Mouse (Mus musculus): ENCODE results near the gene Xpo4. TPM values are rescaled to one million over a fixed set of nuclear protein-coding genes. Genes with fewer than 3 reads are reported as not detected.
A peak's percentile ranks its signal among the peaks of the same experiment; 100 is the strongest.

The Xpo4 gene
- polyA plus RNA-seq, 1 experiment from 2014 or later = 20.4 TPM

DNA sequence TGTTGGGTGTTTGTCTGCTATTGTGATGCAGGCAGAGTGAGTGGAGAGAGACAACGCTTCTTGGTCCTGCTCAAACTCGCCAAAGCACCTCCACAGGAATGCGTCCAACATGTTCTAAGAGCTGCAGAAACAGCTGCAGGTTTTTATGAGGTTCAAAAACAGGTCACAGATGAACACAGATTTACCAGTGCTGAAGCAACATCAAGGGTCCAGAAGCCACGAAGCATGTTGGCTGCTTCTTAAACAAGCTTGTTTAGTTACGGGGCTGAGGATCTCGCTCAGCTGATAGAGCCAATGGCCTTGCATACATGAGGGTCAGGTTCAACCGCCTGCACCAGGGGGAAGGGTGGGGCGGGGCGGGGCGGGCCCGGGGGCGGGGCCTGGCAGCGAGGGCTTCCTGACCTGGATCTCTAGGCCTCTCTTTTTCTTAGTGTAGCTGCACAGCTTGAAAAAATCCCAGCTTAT is 118.6 kb downstream of the Xpo4 start:
- Histone ChIP-seq H3K27ac (peak overlapping the region; percentile 78), H3K4me2 (peak overlapping the region; percentile 11; the same call in 1 of the 2 replicates), H3K9me3 (no peaks in the 10 kb centered on the region), H3K27me3 (replicated peaks) (no peaks in the 10 kb centered on the region), H3K4me3 (replicated peaks) (no peak overlapping the region), H3K4me1 (peaks cover 10% of the 10 kb centered on the region), H3K36me3 (0 out of 2 replicates have a peak, but pooled peaks cover 3% of the 10 kb centered on the region), H3K9ac (no peak overlapping the region)
- 12% methylated on average over 13 of the region's 13 CpGs for WGBS
- ATAC-seq (ENCODE audit: insufficient read depth, low FRiP score, low read depth) = peak; percentile 77; the same call in 1 of the 2 replicates

DNA sequence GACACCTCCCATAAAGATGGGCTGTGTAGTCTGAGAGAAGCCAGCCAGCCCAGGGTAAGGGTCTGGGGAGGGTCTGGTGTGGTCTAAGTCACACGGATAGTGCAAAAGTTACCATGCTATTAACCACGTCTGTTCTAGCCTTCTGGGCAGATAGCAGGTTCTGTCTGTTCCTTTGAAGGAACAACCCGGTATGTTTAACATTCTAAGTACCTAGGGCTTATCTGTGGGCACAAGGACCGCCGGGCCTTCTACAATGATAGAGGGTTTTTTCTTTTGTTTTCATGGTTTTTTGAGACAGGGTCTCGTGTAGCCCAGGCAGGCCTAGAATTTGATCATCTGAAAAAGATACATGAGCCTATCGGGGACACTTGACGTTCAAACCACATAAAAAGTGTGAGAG is 119.1 kb downstream of the Xpo4 start:
- Histone ChIP-seq H3K36me3 (0 out of 2 replicates have a peak, but pooled peaks cover 3% of the 10 kb centered on the region), H3K9me3 (no peaks in the 10 kb centered on the region), H3K9ac (no peak overlapping the region), H3K27ac (peak overlapping the region; percentile 78), H3K4me3 (replicated peaks) (no peak overlapping the region), H3K27me3 (replicated peaks) (no peaks in the 10 kb centered on the region), H3K4me1 (peaks cover 10% of the 10 kb centered on the region), H3K4me2 (no peak overlapping the region)
- ATAC-seq (ENCODE audit: insufficient read depth, low FRiP score, low read depth) = no peak
- WGBS = 73% methylated on average over 8 of the region's 8 CpGs

DNA sequence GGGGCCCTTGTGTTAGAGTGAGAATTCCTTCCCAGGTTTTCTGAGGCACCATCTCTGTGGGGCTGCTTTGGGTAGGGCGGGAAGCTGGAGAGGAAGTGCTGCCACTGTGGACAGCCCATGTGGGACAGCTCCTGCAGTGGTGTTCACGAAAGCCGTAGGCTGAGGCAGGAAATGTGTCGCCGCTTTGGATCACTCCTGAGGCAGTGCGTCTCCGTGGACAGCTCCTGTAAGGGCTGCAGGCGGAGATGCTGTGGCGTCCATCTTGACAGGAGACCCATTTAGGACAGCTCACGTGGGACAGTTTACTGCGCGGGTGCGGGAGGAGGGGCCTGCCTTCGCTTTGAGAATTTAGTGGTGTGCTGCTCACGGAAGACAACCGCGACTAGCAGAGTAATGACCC is 119.7 kb downstream of the Xpo4 start:
- H3K9me3 ChIP-seq = no peaks in the 10 kb centered on the region
- H3K9ac ChIP-seq = no peak overlapping the region
- 86% methylated on average over 17 of the region's 17 CpGs for WGBS
- ATAC-seq (ENCODE audit: insufficient read depth, low FRiP score, low read depth) = no peak
- no peak overlapping the region for H3K4me2 ChIP-seq
- no peaks in the 10 kb centered on the region for H3K27me3 ChIP-seq (replicated peaks)
- H3K4me1 ChIP-seq = peaks cover 10% of the 10 kb centered on the region
- H3K27ac ChIP-seq = no peak overlapping the region
- 0 out of 2 replicates have a peak, but pooled peaks cover 3% of the 10 kb centered on the region for H3K36me3 ChIP-seq
- no peak overlapping the region for H3K4me3 ChIP-seq (replicated peaks)

DNA sequence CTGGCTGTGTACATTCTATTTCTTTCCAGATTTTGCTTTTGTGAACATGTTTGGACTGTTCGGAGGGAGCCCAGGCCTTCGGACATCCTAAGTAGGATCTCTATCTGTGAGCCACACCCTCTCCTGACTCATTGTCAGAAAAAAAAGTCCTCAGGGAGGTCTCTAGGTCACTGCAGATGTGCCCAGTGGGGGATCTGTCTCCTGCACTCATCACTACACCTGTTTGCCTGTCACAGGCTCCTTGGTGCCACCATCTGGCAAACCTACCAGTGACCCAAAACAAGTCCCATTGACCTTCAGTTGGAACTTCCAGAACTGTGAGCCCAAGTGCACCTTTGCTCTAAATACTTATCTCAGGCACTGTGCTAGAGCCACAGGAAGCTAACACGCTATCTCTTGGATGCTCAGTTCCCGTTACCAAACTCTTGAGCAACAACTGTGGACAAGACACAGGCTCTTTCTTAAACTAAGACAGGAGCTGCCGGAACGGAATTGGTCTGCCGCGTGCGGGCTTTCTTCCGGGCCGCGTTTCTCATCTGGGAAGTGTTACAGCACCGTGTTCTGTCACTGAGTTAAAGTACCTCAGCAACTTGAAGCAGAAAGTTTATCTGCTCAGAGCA is 121.7 kb downstream of the Xpo4 start:
- Histone ChIP-seq H3K4me3 (replicated peaks) (no peak overlapping the region), H3K9me3 (no peaks in the 10 kb centered on the region), H3K4me1 (peaks cover 10% of the 10 kb centered on the region), H3K27ac (no peak overlapping the region), H3K36me3 (no peaks in the 10 kb centered on the region), H3K9ac (no peak overlapping the region), H3K4me2 (no peak overlapping the region), H3K27me3 (replicated peaks) (no peaks in the 10 kb centered on the region)
- ATAC-seq (ENCODE audit: insufficient read depth, low FRiP score, low read depth) = no peak
- 86% methylated on average over 13 of the region's 13 CpGs for WGBS

DNA sequence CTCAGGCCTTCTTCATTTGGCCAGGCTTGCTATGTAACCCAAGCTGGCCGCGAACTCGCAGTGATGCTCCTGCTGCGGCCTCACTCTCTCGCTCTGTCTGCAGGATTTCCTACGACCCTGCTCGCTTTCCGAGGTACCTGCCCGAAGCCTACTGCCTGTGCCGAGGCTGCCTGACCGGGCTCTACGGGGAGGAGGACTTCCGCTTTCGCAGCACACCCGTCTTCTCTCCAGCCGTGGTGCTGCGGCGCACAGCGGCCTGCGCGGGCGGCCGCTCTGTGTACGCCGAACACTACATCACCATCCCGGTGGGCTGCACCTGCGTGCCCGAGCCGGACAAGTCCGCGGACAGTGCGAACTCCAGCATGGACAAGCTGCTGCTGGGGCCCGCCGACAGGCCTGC is 123.0 kb downstream of the Xpo4 start:
- Histone ChIP-seq H3K27me3 (replicated peaks) (no peaks in the 10 kb centered on the region), H3K27ac (no peak overlapping the region), H3K4me3 (replicated peaks) (no peak overlapping the region), H3K4me1 (peaks cover 20% of the 10 kb centered on the region), H3K9me3 (no peaks in the 10 kb centered on the region), H3K4me2 (no peak overlapping the region), H3K9ac (no peak overlapping the region), H3K36me3 (no peaks in the 10 kb centered on the region)
- ATAC-seq (ENCODE audit: insufficient read depth, low FRiP score, low read depth) = no peak; the same call in 1 of the 2 replicates
- 72% methylated on average over 34 of the region's 34 CpGs for WGBS

DNA sequence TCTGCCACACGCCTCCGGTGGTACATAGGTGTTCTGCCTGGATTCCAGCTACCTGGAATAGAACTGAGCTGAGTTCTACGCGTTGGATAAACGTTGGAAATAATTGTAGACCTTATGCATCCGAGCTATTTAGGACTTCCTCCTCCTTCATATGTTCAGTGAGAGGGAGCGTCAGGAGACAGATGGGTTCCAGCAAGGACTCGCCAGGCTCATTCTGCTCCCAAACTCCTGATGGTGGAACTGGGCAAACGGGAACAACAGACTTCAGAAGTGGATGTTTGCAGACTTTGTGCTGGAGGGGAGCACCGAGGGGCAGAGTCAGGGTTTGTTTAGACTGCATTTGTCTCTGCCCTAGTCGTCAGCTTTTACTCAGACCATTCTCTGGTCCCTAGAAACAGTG is 124.5 kb downstream of the Xpo4 start:
- Histone ChIP-seq H3K4me3 (replicated peaks) (no peak overlapping the region), H3K36me3 (no peaks in the 10 kb centered on the region), H3K9ac (no peak overlapping the region), H3K4me1 (peaks cover 13% of the 10 kb centered on the region; the same call in 1 of the 2 replicates), H3K27ac (no peak overlapping the region), H3K9me3 (no peaks in the 10 kb centered on the region), H3K27me3 (replicated peaks) (no peaks in the 10 kb centered on the region), H3K4me2 (no peak overlapping the region)
- 67% methylated on average over 11 of the region's 11 CpGs for WGBS
- no peak for ATAC-seq (ENCODE audit: insufficient read depth, low FRiP score, low read depth)

DNA sequence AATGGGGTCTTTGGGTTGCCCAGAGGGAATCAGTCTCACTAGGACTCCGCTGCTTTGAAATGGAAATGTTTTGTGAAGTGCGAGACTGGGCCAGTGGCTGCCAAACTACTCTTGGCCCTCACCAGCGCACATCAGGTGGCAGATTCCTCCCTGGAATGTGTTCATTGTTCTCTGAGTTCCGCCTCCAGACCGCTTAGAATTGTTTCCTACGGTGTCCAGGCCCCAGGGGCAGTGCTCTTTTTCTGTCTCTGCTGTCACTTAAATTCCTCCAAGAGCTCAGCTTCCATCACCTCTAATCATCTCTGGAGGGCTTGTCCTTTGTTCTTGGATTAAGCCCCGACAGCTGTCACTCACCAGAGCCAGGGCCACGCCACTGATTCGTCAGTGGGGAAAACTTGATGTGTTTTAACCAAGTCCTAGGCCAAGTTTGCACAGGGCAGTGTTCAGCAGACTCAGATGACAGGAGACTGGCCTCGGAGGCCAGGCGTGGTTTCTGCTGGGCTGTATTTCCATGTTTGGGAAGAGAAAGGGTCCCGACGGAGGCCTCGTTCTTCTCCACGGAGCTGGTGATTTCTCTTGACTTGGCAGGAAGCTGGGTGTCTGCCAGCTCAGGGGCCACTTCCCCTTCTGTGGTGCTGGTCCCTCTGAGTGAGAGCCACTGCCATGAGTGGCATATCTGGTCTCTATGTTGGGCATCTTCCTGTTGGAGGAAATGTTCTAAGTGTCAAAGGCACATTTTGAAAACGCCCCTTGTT is 127.8 kb downstream of the Xpo4 start:
- Histone ChIP-seq H3K9me3 (no peaks in the 10 kb centered on the region), H3K4me2 (no peak overlapping the region; the same call in 1 of the 2 replicates), H3K9ac (no peak overlapping the region), H3K4me1 (peaks cover 23% of the 10 kb centered on the region), H3K27ac (peak overlapping the region; percentile 45), H3K4me3 (replicated peaks) (no peak overlapping the region), H3K27me3 (replicated peaks) (no peaks in the 10 kb centered on the region), H3K36me3 (no peaks in the 10 kb centered on the region)
- WGBS = 26% methylated on average over 16 of the region's 16 CpGs
- ATAC-seq (ENCODE audit: insufficient read depth, low FRiP score, low read depth) = no peak

DNA sequence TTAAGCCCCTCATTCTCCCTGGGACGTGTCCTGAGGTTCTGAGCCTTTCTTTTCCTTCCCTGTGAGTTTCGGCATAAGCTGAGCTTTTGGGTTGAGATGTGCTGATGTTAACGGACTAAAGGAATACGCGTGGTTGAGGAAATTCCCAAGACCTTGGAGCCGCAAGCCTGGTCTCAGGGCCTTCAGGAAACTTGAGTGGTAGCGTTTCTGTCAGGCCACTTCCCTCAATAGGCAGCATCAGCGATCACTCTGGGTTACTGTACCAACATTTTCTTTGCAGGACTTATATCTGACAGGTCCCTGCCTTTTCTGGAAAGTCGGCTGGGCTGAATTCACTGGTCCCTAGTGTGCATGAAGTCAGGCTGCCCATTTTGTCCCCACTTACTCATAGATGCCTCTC is 128.4 kb downstream of the Xpo4 start:
- H3K9me3 ChIP-seq = no peaks in the 10 kb centered on the region
- WGBS = 72% methylated on average over 9 of the region's 9 CpGs
- H3K9ac ChIP-seq = no peak overlapping the region
- peaks cover 23% of the 10 kb centered on the region for H3K4me1 ChIP-seq
- H3K36me3 ChIP-seq = no peaks in the 10 kb centered on the region
- no peak for ATAC-seq (ENCODE audit: insufficient read depth, low FRiP score, low read depth)
- H3K27me3 ChIP-seq (replicated peaks) = no peaks in the 10 kb centered on the region
- H3K4me3 ChIP-seq (replicated peaks) = no peak overlapping the region
- H3K4me2 ChIP-seq = no peak overlapping the region
- H3K27ac ChIP-seq = peak overlapping the region; percentile 45

DNA sequence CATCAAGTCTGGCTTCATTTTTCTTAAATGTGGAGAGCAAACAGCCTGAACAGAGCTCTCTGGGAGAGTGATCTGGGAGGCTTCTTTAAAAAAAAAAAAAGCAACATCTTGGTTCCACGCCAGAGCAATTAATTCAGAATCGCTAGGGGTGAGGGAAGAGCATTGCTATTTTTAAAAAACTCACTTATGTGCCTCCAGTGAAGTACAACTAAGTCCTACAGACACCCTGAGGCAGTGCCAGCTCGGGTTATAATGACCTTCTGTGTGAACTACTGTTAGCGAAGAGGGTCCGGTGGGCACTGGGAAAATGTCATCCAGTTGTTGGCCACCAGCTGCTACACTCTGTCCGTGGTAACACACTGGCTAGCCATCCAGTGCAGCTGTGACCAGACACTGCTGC is 129.6 kb downstream of the Xpo4 start:
- no peak overlapping the region for H3K4me3 ChIP-seq (replicated peaks)
- 42% methylated on average over 6 of the region's 6 CpGs for WGBS
- no peak overlapping the region for H3K4me2 ChIP-seq
- H3K9me3 ChIP-seq = no peaks in the 10 kb centered on the region
- no peaks in the 10 kb centered on the region for H3K27me3 ChIP-seq (replicated peaks)
- H3K9ac ChIP-seq = no peak overlapping the region
- peaks cover 23% of the 10 kb centered on the region for H3K4me1 ChIP-seq
- ATAC-seq (ENCODE audit: insufficient read depth, low FRiP score, low read depth) = no peak
- no peaks in the 10 kb centered on the region for H3K36me3 ChIP-seq
- H3K27ac ChIP-seq = peak overlapping the region; percentile 86

DNA sequence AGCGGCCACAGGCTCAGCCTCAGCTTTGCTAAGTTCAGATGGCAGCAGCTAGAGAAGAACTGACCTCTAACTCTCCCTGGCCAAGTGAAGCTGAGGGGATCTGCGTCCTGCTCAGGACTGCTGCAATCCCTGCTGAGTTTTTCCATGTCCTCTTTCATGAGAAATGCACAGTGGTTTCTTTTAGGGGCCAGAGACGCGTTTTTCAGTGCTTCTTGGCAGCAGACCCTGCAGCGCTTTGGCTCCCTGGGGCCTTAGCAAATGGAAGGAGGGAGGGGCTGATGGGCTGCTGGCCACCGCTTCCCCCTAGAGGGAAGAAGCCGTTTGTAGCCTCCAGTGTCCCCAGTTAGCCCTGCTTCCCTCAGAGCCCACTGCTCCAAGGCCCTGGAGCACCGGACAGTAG is 130.3 kb downstream of the Xpo4 start:
- WGBS = 27% methylated on average over 8 of the region's 8 CpGs
- Histone ChIP-seq H3K4me2 (peak overlapping the region; percentile 2; the same call in 1 of the 2 replicates), H3K9me3 (no peaks in the 10 kb centered on the region), H3K9ac (no peak overlapping the region), H3K4me1 (peaks cover 23% of the 10 kb centered on the region), H3K27me3 (replicated peaks) (no peaks in the 10 kb centered on the region), H3K36me3 (no peaks in the 10 kb centered on the region), H3K27ac (peak overlapping the region; percentile 86), H3K4me3 (replicated peaks) (no peak overlapping the region)
- ATAC-seq (ENCODE audit: insufficient read depth, low FRiP score, low read depth) = peak; percentile 57

DNA sequence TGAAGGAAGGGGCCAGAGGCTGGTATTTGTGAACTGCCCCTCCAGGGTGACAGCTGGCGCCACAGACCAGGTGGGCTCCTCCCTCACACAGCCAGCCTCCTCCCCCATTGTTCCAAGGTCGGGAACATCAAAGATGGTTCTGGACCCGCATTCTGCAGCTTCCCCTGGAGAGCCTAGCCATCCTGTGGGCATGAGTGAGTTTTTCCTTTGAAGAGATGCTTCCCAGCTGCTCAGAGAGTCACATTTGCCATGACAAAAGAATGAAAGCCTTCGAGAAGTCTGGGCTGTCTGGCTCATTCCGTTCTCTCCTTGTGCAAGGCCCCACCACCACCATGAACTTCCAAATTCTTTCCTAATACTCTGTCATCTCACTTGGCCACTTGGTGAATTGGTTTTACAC is 130.9 kb downstream of the Xpo4 start:
- 0 out of 2 replicates have a peak overlapping the region, but pooled peaks have one; percentile 2 for H3K4me2 ChIP-seq
- WGBS = 25% methylated on average over 5 of the region's 5 CpGs
- H3K9me3 ChIP-seq = no peaks in the 10 kb centered on the region
- no peak overlapping the region for H3K4me3 ChIP-seq (replicated peaks)
- H3K27me3 ChIP-seq (replicated peaks) = no peaks in the 10 kb centered on the region
- peak overlapping the region; percentile 86 for H3K27ac ChIP-seq
- H3K9ac ChIP-seq = no peak overlapping the region
- no peaks in the 10 kb centered on the region for H3K36me3 ChIP-seq
- ATAC-seq (ENCODE audit: insufficient read depth, low FRiP score, low read depth) = no peak
- peaks cover 23% of the 10 kb centered on the region for H3K4me1 ChIP-seq

DNA sequence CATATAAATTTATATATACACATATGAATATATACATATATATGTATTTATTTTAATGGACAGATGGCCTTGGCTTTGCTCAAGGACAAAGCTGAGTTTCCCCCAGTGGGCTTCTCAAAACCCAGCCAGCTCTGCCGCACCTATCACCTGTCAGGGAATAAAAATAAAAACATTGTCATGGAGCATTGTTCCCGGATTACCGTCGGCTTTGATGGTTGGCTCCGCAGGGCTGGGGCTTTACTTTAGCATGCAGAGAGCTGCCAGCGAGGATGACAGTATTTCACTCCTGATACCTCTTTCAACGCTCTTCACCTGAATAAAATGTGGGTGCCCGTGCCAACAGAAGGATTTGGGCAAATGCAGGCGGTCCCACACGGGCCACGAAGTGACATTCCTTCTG is 131.4 kb downstream of the Xpo4 start:
- peaks cover 23% of the 10 kb centered on the region for H3K4me1 ChIP-seq
- H3K27ac ChIP-seq = peak overlapping the region; percentile 86; the same call in 1 of the 2 replicates
- no peak overlapping the region for H3K4me2 ChIP-seq
- 28% methylated on average over 11 of the region's 11 CpGs for WGBS
- no peak for ATAC-seq (ENCODE audit: insufficient read depth, low FRiP score, low read depth)
- H3K4me3 ChIP-seq (replicated peaks) = no peak overlapping the region
- H3K27me3 ChIP-seq (replicated peaks) = no peaks in the 10 kb centered on the region
- H3K36me3 ChIP-seq = no peaks in the 10 kb centered on the region
- H3K9ac ChIP-seq = no peak overlapping the region
- H3K9me3 ChIP-seq = no peaks in the 10 kb centered on the region
